Mouse (Mus musculus): Measurements from ENCODE around the gene Rasgrf1.

GRCm38 (mm10) chr9:89916471-89916870 is 6.8 kb downstream of the Rasgrf1 start:
- TF ChIP-seq CTCF (IDR thresholded peaks at IDR 0.05; ENCODE audit: control insufficient read depth, insufficient read depth, insufficient read length) (no peak), MAX (IDR thresholded peaks at IDR 0.05) (no peak), MYOD1 (IDR thresholded peaks at IDR 0.05; ENCODE audit: control insufficient read depth, insufficient read length, low read depth) (no peak)
